Mouse (Mus musculus): ENCODE results near the gene Ift140.
A peak's percentile ranks its signal among the peaks of the same experiment; 100 is the strongest.
"Not testable (repeated sequence)": the region's sequence is repeated elsewhere in the genome, so short reads cannot be mapped to it uniquely, and the experiment has no call there.

Ift140 gene

GRCm38 (mm10) chr17:25115664-25116432, 100.0 kb downstream of the Ift140 start, which contains the start of gene Telo2:
Telo2 (minus strand) TSS chr17:25115967.
- peak; percentile 91 to 92 for DNase-seq (ENCODE audit: low spot score in 2 of 2)

- peak in 1 of 2 experiments; percentile 26 for DNase-seq (ENCODE audit: low spot score in 2 of 2)
Observed at GRCm38 (mm10) chr17:25117263-25117662, 101.4 kb downstream of the Ift140 start.

DNA sequence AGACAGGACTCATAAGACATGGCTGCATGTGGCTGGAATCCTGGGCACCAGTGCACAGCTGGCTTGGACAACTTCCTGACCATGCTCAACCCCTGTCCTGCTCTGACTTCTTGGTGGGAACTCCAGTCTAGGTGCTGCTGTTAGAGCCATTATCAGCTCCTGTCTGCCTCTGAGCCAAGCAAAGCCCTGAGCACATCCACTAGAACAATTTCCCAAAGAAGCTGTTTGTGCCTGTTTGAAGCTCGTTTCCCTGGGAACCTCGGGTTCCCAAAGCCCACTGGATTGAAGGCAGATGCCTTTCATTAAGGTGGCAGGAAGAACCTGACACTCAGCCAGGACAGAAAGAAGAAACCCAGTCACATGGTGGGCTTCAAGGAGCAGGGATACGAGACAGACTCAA, 104.5 kb downstream of the Ift140 start, which contains the start of gene Ptx4:
Gene Ptx4 (plus strand): TSS at position 355 of the 400 bp plus-strand sequence.
- DNase-seq (ENCODE audit: low spot score in 2 of 2) = no peak

DNA sequence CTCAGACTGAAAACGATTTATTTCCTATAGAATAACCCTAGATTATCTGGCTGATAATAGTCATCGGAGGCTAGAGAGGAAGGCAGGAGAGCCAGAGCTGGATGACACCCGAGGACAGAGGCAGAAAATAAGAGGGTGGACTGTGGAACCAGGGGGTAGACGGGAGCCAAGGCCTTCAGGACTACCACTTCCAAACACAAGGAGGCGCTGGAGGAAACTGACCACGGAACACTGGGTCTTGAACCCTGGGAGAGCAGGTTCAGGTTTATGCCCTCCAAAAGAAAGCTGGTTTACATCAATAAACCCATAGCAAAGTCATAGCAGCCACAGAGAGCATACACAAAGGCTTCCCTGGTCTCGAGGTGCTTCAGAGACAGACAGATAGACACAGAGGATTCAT, 108.1 kb downstream of the Ift140 start:
- no peak for DNase-seq (ENCODE audit: low spot score in 2 of 2)

DNA sequence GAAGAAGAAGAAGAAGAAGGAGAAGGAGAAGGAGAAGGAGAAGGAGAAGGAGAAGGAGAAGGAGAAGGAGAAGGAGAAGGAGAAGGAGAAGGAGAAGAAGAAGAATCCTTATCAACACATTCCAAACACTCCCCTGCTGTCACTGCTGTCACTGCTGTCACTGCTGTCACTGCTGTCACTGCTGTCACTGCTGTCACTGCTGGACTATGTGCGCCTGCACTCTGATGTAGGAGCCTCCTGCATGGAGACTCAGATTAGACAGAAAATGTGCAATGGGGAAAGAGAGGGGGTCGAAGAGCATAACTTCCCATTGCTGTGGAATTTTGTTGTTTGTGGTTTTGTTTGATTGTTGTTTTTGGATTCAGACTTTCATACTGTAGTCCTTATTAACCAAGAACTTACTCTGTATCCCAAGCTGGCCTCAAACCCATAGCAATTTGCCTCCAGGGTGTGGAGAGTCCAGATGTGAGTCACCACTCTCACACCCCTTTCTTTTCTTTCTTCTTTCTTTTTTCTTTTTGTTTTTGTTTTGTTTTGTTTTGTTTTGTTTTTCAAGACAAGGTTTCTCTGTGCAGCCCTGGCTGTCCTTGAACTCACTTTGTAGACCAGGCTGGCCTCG, 109.7 kb downstream of the Ift140 start:
- DNase-seq (ENCODE audit: low spot score in 2 of 2) = not testable (repeated sequence)

DNA sequence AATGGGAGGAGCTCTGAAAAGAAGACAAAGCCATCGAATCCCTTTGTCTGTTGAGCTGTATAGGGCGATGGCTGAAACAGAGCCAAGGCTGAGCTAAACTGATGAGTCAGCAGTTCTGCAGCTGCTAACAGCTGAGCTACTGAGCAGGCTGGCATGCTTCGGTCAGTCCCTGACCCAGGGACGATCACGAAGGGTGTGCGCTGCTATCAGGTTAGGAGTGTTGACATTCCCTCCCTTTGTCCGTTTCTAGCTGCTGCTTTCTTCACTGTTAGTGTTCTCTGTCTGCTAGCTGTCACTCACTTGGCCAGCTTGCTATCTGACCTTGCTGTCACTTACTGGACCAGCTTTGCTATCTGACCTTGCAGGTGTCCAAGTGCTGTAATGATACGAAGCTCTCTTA, 111.2 kb downstream of the Ift140 start:
- DNase-seq (ENCODE audit: low spot score in 2 of 2) = peak; percentile 19 to 21

DNA sequence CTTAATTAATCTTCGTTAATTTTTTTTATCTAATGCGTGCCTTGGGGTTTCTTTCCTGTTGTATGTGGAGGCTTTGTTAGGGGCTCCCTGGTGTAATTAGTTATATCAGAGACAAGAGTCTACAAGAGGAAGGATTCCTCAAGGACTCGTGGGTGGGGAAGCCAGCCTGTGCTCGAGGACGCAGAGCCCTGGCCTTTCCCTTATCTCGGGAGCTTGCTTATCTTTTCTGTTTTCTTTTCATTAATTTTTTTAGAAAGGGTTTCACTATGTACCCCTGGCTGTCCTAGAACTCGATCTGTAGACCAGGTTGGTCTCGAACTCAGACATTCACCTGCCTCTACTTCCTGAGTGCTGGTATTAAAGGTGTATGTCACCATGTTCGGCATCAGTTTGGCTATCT, 111.8 kb downstream of the Ift140 start:
- no peak for DNase-seq (ENCODE audit: low spot score in 2 of 2)

- DNase-seq (ENCODE audit: low spot score in 2 of 2) = no peak
Observed at GRCm38 (mm10) chr17:25130060-25130459, 114.2 kb downstream of the Ift140 start.

DNA sequence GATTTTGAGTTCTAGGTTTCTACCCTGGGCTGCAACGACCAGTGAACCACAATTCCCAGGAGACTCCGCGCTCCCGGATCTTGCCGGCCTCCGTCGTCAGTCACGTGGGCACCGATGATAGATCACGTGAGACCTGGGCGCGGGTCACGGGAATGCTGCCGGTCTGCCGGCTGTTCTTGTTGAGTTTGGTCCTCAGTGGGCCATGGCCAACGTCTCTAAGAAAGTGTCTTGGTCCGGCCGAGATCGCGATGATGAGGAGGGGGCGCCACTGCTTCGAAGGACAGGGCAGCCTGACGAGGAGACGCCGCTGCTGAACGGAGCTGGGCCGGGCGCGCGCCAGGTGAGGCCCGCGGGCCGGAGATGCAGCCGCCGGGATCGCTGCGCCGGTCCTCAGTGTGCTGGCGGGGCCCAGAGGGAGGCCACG, 117.4 kb downstream of the Ift140 start, which contains the start of gene Clcn7:
Gene Clcn7 (plus strand): TSS at position 117 of the 424 bp plus-strand sequence.
- peak; percentile 90 to 92 for DNase-seq (ENCODE audit: low spot score in 2 of 2)

GRCm38 (mm10) chr17:25135622-25136021, 119.7 kb downstream of the Ift140 start:
- no peak for DNase-seq (ENCODE audit: low spot score in 2 of 2)

GRCm38 (mm10) chr17:25138803-25139202, 122.9 kb downstream of the Ift140 start:
- DNase-seq (ENCODE audit: low spot score in 2 of 2) = no peak

DNA sequence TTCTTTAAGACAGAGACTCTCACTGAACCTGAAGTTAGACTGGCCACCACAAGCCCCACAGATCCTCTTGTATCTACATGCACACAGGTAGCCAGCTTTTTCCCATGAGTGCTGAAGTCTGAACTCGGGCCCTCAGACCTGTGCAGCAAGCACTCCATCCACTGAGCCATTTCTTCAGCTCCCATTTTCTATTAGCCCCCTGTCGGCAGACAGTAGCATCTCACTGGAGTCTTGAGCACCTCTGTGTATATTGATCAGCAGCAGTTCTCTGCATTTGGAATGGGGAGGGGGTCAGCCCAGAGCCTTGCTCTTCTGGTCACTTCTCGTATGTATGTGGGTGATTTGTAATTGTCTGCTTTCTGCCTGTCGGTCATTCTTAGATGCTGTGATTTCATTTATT, 124.1 kb downstream of the Ift140 start:
- DNase-seq (ENCODE audit: low spot score in 2 of 2) = no peak
